Mouse (Mus musculus) cerebellum, adult (tissue): ENCODE results near the gene Gatad2a.

Experiments
- ATAC-seq: cut with Nextera tagmentation; 2 replicates; pipeline ENCODE4 v1.9.2; 2017; ENCODE audit warnings: mild to moderate bottlenecking, moderate library complexity, mixed read lengths; ENCODE audit not compliant: insufficient number of reproducible peaks, low FRiP score, low TSS enrichment

Gene Gatad2a

DNA sequence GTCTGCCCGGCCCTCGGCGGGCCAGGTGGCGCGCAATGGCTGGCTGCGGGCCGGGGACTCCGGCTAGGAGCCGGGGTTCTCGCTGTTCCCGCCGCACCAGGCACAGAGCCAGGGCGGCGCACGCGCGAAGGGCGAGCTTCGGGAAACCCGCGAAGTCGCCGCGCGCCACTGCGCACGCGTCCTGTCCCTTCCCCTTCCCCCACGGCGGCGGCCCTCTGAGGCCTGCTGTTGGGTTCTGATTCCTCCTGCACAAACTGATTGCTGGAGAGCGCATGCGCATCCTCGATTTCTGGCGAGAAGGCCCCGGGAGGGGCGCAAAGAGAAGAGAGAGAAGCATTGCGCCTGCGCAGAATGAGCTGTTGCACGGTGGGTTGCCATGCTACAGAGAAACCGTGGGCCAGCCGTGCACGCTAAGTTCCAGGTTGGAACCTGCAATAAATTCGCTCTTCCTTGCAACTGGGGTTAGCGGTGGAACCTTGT lies 93.1 kb downstream of the Gatad2a start:
- peak; percentile 79 for ATAC-seq

- ATAC-seq = 0 out of 2 replicates have a peak, but pooled peaks have one; percentile 7
Observed at GRCm38 (mm10) chr8:69902163-69903062, 93.8 kb downstream of the Gatad2a start, which contains the start of the genes Tssk6, Ndufa13 and Yjefn3. Gene Tssk6 (plus strand): TSS chr8:69902184. Gene Ndufa13 (minus strand): TSS chr8:69902558. Gene Yjefn3 (minus strand): TSS chr8:69902712.

DNA sequence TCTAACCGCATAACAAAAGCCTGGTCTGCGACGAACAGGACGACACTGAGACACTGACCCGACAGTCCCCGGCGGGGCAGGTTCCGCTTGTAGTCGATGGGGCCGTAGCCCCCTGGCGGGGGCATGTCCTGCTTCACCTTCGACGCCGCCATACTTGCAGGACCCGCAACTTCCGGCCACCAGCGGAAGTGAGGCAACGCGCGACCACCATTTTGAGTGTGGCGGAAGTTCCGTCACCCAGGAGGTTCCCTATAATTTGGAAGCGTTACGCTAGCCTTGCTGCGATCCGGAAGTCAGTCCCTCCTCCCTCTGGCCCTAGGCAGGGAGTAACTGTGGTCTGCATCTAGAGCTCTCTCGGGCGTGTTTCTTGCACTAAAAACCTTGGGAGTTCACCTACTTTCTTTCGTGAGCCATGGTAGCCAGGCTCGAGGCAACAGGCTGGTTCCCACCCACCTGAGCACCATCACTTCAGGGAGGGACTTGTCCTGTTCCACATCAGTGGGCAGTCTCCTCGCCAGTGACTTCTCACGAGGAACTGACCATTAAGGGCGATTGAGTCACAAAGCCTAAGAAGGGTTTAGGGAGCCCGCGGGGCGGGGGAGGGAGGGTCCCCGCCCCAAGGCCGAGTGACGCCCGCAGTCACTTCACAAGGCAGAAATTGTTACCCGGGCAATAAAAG lies 94.6 kb downstream of the Gatad2a start:
- peak; percentile 68 for ATAC-seq

DNA sequence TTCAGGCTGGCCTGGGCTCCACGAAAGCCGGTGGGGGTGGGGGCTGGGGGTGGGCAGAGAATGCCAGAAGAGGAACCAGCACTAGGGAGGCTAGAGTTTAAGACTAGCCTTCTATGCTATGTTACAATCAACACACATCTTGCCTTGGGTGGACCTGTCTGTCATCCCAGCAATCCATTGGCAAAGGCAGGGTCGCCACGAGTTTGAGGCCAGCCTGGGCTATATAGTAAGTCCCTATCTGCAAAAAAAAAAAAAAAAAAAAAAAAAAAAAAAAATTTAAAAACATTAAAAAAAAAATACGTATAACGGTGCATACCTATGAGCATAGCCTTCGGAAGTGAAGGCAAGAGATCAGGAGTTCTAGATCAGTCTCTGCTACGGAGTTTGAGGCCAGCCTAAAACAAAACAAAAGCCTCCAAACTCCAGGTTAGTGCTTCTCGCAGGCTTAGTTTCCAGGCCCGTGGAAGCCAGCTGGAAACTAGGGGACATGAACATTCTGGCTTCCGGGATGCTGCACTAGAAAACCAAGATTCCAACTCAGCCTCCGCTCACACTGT lies 95.2 kb downstream of the Gatad2a start:
- ATAC-seq = no peak

- ATAC-seq = no peak
Observed at GRCm38 (mm10) chr8:69899876-69900275, 96.3 kb downstream of the Gatad2a start.

DNA sequence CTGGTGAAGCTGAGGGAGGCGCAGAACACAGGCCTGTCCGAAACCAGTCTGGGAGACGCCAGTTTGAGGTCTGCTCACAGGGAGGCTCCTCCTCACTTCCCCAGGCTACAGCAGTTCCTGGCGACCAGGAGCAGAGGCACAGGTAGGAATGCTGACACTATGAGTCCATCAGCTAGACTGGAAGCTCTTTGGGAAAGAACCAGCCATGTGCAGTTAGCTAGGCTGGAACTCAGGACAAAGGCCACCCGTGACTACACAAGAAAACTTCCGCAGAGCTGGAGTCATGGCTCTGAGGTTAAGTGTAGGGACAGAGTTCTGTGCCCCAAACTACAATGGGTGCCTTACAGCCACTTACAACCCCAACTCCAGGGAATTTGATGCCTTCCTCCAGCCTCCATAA lies 98.3 kb downstream of the Gatad2a start:
- no peak for ATAC-seq

GRCm38 (mm10) chr8:69895772-69896451 lies 100.3 kb downstream of the Gatad2a start:
- no peak for ATAC-seq

- no peak for ATAC-seq
Observed at GRCm38 (mm10) chr8:69894836-69895332, 101.3 kb downstream of the Gatad2a start.

- no peak for ATAC-seq
Observed at GRCm38 (mm10) chr8:69893863-69894262, 102.3 kb downstream of the Gatad2a start.

- ATAC-seq = no peak
Observed at GRCm38 (mm10) chr8:69890813-69891241, 105.4 kb downstream of the Gatad2a start.

GRCm38 (mm10) chr8:69888902-69889301 lies 107.3 kb downstream of the Gatad2a start:
- ATAC-seq = no peak

- no peak for ATAC-seq
Observed at GRCm38 (mm10) chr8:69888244-69888866, 107.8 kb downstream of the Gatad2a start.

- ATAC-seq = no peak
Observed at GRCm38 (mm10) chr8:69887289-69888243, 108.6 kb downstream of the Gatad2a start, which contains the start of gene Cilp2. Gene Cilp2 (minus strand): TSS chr8:69887687.

GRCm38 (mm10) chr8:69884141-69884540 lies 112.0 kb downstream of the Gatad2a start:
- ATAC-seq = no peak

DNA sequence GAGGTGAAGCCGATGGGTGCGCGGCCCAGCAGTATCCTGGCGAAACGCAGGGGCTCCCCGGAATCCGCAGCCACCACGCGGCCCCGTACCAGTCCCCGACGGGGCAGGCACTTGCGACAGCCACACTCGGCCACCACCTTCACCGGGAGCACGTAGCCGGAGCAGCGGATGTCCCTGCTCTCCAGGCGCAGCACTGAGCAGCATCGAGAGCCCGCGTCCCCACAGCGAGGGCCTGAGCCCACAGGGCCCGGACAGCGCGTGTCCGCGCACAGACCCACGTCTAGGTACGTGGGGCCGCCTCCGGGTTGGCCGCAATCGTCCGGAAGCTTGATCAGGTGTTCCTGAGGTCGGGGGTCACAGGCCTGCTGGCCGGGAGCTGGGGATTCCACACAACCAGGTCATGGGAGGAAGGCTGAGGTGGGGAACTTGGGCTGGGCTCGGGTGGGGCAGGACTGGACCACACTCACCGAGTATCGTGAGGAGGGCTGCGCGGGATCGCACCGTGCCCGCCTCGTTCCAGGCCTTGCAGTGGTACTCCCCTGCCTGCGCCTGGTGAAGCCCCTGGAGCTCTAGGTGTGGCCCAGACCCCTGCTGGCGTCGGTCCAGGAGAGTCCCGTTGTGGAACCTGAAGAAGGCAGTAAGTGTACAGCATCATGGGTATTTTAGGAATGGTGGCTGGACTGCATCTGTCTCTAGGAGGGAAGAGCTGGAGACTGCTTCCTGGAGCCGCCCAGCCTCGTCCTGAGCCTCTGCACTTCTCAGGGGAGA lies 113.2 kb downstream of the Gatad2a start:
- no peak for ATAC-seq

GRCm38 (mm10) chr8:69882021-69882756 lies 114.0 kb downstream of the Gatad2a start:
- ATAC-seq = no peak

- ATAC-seq = no peak
Observed at GRCm38 (mm10) chr8:69881261-69881865, 114.8 kb downstream of the Gatad2a start.
